Mouse (Mus musculus) embryonic facial prominence, embryonic 13.5 days (tissue): ENCODE data around the gene Spata5. TPM values are rescaled to one million over a fixed set of nuclear protein-coding genes. Genes with fewer than 3 reads are reported as not detected.

Experiments used
- ATAC-seq: fragments of 200-750 bp; cut with Nextera tagmentation; 2 replicates; pipeline ENCODE4 v1.8.0; 2017; ENCODE audit warnings: low read depth; ENCODE audit not compliant: insufficient number of reproducible peaks, insufficient read depth, low FRiP score, low TSS enrichment
- H3K27ac ChIP-seq: fragments of 300-500 bp; sonication (generic); 2 replicates; pipeline ENCODE4 v1.5.1; 2015; ENCODE audit warnings: moderate library complexity, mild to moderate bottlenecking, inconsistent platforms
- H3K27me3 ChIP-seq: fragments of 300-500 bp; sonication (generic); 2 replicates; pipeline ENCODE4 v1.6.1; 2015; ENCODE audit warnings: mild to moderate bottlenecking, inconsistent platforms
- H3K36me3 ChIP-seq: fragments of 300-500 bp; sonication (generic); 2 replicates; pipeline ENCODE4 v1.6.1; 2015; ENCODE audit warnings: mild to moderate bottlenecking, inconsistent platforms
- H3K4me1 ChIP-seq: fragments of 300-500 bp; sonication (generic); 2 replicates; pipeline ENCODE4 v1.6.1; 2015; ENCODE audit warnings: inconsistent platforms
- H3K4me2 ChIP-seq: fragments of 300-500 bp; sonication (generic); 2 replicates; pipeline ENCODE4 v1.6.1; 2015; ENCODE audit warnings: moderate library complexity, mild to moderate bottlenecking, inconsistent platforms
- H3K4me3 ChIP-seq: fragments of 300-500 bp; sonication (generic); 2 replicates; pipeline ENCODE4 v1.5.1; 2015; ENCODE audit warnings: mild to moderate bottlenecking, inconsistent platforms
- H3K9ac ChIP-seq: fragments of 300-500 bp; sonication (generic); 2 replicates; pipeline ENCODE4 v1.6.1; 2015; ENCODE audit warnings: mild to moderate bottlenecking, inconsistent platforms
- H3K9me3 ChIP-seq: fragments of 300-500 bp; sonication (generic); 2 replicates; pipeline ENCODE4 v1.6.1; 2016; ENCODE audit warnings: inconsistent platforms
- WGBS: fragments of 180-500 bp; shearing (Covaris S2); methylation state at CpG from one replicate; pipeline ENCODE4 v1.1.7; 2015; ENCODE audit warnings: mixed read lengths; 5-methylcytosine and 5-hydroxymethylcytosine counted together
- polyA plus RNA-seq: library from polyadenylated mRNA; unstranded; fragments of >200 nt; fragmentation: Nextera tagmentation; extraction: Ambion mirVana; gene quantifications from 2 replicates; pipeline ENCODE4 v1.2.1, GENCODE M21; 2015

Spata5 gene
- polyA plus RNA-seq, 1 experiment from 2014 or later, result 47.0 TPM

GRCm38 (mm10) chr3:37557741-37558479, 138.2 kb downstream of the Spata5 start:
- H3K27me3 ChIP-seq, result no peaks in the 10 kb centered on the region
- H3K4me1 ChIP-seq, result peaks cover 16% of the 10 kb centered on the region
- H3K4me2 ChIP-seq, result no peak overlapping the region
- H3K36me3 ChIP-seq, result 0 out of 2 replicates have a peak, but pooled peaks cover 3% of the 10 kb centered on the region
- H3K27ac ChIP-seq, result no peak overlapping the region; the same call in 1 of the 2 replicates
- H3K9me3 ChIP-seq, result no peaks in the 10 kb centered on the region; the same call in 1 of the 2 replicates
- ATAC-seq, result no peak
- H3K4me3 ChIP-seq, result no peak overlapping the region
- WGBS, result 88% methylated on average over 4 of the region's 4 CpGs
- no peak overlapping the region for H3K9ac ChIP-seq

- H3K9ac ChIP-seq, result no peak overlapping the region
- no peaks in the 10 kb centered on the region for H3K27me3 ChIP-seq
- no peak for ATAC-seq
- peaks cover 20% of the 10 kb centered on the region for H3K4me1 ChIP-seq
- H3K4me3 ChIP-seq, result no peak overlapping the region
- H3K27ac ChIP-seq, result no peak overlapping the region
- no peaks in the 10 kb centered on the region; the same call in 1 of the 2 replicates for H3K9me3 ChIP-seq
- 0 out of 2 replicates have a peak, but pooled peaks cover 3% of the 10 kb centered on the region for H3K36me3 ChIP-seq
- no peak overlapping the region for H3K4me2 ChIP-seq
- WGBS, result 85% methylated on average over 2 of the region's 2 CpGs
Measured at GRCm38 (mm10) chr3:37559339-37559738, 139.6 kb downstream of the Spata5 start.

- no peak for ATAC-seq
- Histone ChIP-seq H3K4me1 (peaks cover 13% of the 10 kb centered on the region), H3K9me3 (no peaks in the 10 kb centered on the region), H3K36me3 (0 out of 2 replicates have a peak, but pooled peaks cover 3% of the 10 kb centered on the region), H3K9ac (no peak overlapping the region), H3K27me3 (no peaks in the 10 kb centered on the region), H3K4me2 (no peak overlapping the region), H3K27ac (no peak overlapping the region), H3K4me3 (no peak overlapping the region)
- WGBS, result 83% methylated on average over 3 of the region's 3 CpGs
Measured at GRCm38 (mm10) chr3:37561466-37561865, 141.8 kb downstream of the Spata5 start.

- 96% methylated on average over 6 of the region's 6 CpGs for WGBS
- Histone ChIP-seq H3K4me2 (no peak overlapping the region), H3K4me1 (peaks cover 17% of the 10 kb centered on the region), H3K9ac (no peak overlapping the region), H3K27me3 (no peaks in the 10 kb centered on the region), H3K27ac (no peak overlapping the region), H3K36me3 (no peaks in the 10 kb centered on the region), H3K9me3 (no peaks in the 10 kb centered on the region), H3K4me3 (no peak overlapping the region)
- ATAC-seq, result no peak
Measured at GRCm38 (mm10) chr3:37566097-37566496, 146.4 kb downstream of the Spata5 start.

- H3K4me3 ChIP-seq, result no peak overlapping the region
- 93% methylated on average over 1 of the region's 1 CpGs for WGBS
- no peaks in the 10 kb centered on the region for H3K27me3 ChIP-seq
- H3K4me1 ChIP-seq, result peaks cover 17% of the 10 kb centered on the region
- H3K4me2 ChIP-seq, result no peak overlapping the region
- H3K9ac ChIP-seq, result no peak overlapping the region
- ATAC-seq, result no peak
- no peak overlapping the region for H3K27ac ChIP-seq
- H3K36me3 ChIP-seq, result no peaks in the 10 kb centered on the region
- no peaks in the 10 kb centered on the region for H3K9me3 ChIP-seq
Measured at GRCm38 (mm10) chr3:37567505-37567904, 147.8 kb downstream of the Spata5 start.

GRCm38 (mm10) chr3:37568780-37569179, 149.1 kb downstream of the Spata5 start:
- no peak for ATAC-seq
- Histone ChIP-seq H3K4me3 (no peak overlapping the region), H3K9me3 (no peaks in the 10 kb centered on the region), H3K27me3 (no peaks in the 10 kb centered on the region), H3K9ac (no peak overlapping the region), H3K4me1 (peaks cover 16% of the 10 kb centered on the region), H3K4me2 (no peak overlapping the region), H3K36me3 (no peaks in the 10 kb centered on the region), H3K27ac (no peak overlapping the region)
- 83% methylated on average over 1 of the region's 1 CpGs for WGBS

- H3K27me3 ChIP-seq, result no peaks in the 10 kb centered on the region
- peak overlapping the region; percentile 43 for H3K4me2 ChIP-seq
- H3K4me1 ChIP-seq, result peaks cover 13% of the 10 kb centered on the region
- peak; percentile 82 for ATAC-seq
- H3K36me3 ChIP-seq, result no peaks in the 10 kb centered on the region
- no peak overlapping the region for H3K9ac ChIP-seq
- WGBS, result 16% methylated on average over 22 of the region's 22 CpGs
- no peaks in the 10 kb centered on the region for H3K9me3 ChIP-seq
- no peak overlapping the region for H3K4me3 ChIP-seq
- H3K27ac ChIP-seq, result peak overlapping the region; percentile 63
Measured at GRCm38 (mm10) chr3:37569661-37570566, 150.2 kb downstream of the Spata5 start.

- H3K27me3 ChIP-seq, result no peaks in the 10 kb centered on the region
- H3K27ac ChIP-seq, result no peak overlapping the region
- H3K9ac ChIP-seq, result no peak overlapping the region
- no peaks in the 10 kb centered on the region for H3K9me3 ChIP-seq
- 27% methylated on average over 4 of the region's 4 CpGs for WGBS
- no peak for ATAC-seq
- H3K4me2 ChIP-seq, result no peak overlapping the region
- no peaks in the 10 kb centered on the region for H3K36me3 ChIP-seq
- peaks cover 13% of the 10 kb centered on the region for H3K4me1 ChIP-seq
- H3K4me3 ChIP-seq, result no peak overlapping the region
Measured at GRCm38 (mm10) chr3:37571633-37572032, 151.9 kb downstream of the Spata5 start.

- H3K27me3 ChIP-seq, result no peaks in the 10 kb centered on the region
- H3K4me2 ChIP-seq, result no peak overlapping the region
- H3K4me1 ChIP-seq, result peaks cover 13% of the 10 kb centered on the region
- no peak overlapping the region for H3K4me3 ChIP-seq
- no peaks in the 10 kb centered on the region for H3K36me3 ChIP-seq
- H3K9ac ChIP-seq, result no peak overlapping the region
- no peak for ATAC-seq
- H3K9me3 ChIP-seq, result no peaks in the 10 kb centered on the region
- no peak overlapping the region for H3K27ac ChIP-seq
- WGBS, result 79% methylated on average over 6 of the region's 6 CpGs
Measured at GRCm38 (mm10) chr3:37572066-37572465, 152.4 kb downstream of the Spata5 start.

- WGBS, result 95% methylated on average over 6 of the region's 6 CpGs
- Histone ChIP-seq H3K4me3 (no peak overlapping the region), H3K36me3 (peaks cover 18% of the 10 kb centered on the region), H3K27me3 (no peaks in the 10 kb centered on the region), H3K4me2 (no peak overlapping the region), H3K4me1 (no peaks in the 10 kb centered on the region), H3K9ac (no peak overlapping the region), H3K9me3 (no peaks in the 10 kb centered on the region), H3K27ac (no peak overlapping the region)
- no peak for ATAC-seq
Measured at GRCm38 (mm10) chr3:37576840-37577239, 157.1 kb downstream of the Spata5 start.

- Histone ChIP-seq H3K27me3 (no peaks in the 10 kb centered on the region), H3K4me2 (no peak overlapping the region), H3K27ac (no peak overlapping the region), H3K4me1 (no peaks in the 10 kb centered on the region), H3K9ac (no peak overlapping the region), H3K4me3 (no peak overlapping the region), H3K9me3 (no peaks in the 10 kb centered on the region), H3K36me3 (peaks cover 18% of the 10 kb centered on the region)
- ATAC-seq, result no peak
- 87% methylated on average over 3 of the region's 3 CpGs for WGBS
Measured at GRCm38 (mm10) chr3:37577706-37578105, 158.0 kb downstream of the Spata5 start.
